Mouse (Mus musculus): ENCODE measurements at regions not wholly inside any gene's neighbourhood (a gene's known extent, or its start where the extent isn't known, plus 50 kb on each side); places are given as distances from the start of the nearest gene placed in this dataset.

DNA sequence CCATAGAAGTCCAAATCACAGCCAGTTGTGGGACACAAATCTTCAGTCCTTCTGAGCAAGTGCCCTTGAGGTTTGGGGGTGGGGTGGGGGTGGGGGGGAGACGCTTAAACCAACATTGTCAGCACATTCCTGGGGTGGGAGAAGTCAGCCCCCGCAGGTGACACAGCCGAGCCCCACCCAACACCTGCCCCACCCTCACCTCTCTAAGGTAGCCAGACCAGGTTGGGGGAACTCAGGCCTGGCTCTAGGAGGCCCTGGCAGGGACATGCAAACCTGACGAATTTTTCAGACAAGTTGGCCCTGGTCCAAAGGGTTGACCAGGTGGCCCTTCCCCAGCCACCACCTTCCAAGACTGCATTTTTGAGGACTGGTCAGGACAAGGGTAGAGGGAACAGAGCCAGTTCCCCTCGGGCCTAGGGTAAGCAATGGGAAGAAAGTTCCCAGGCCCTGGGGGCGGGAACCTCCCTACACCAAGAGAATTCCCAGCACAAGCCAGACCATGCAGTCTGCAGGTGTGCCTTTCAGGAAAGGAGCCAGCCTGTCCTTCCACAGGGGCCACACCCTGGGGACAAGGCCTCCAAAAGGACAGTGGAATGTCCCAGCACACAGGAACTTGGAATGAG lies 146.9 kb downstream of the Bcl11b start:
- TF ChIP-seq CTCF (IDR thresholded peaks at IDR 0.05; ENCODE audit: extremely low read depth, insufficient read depth, insufficient read length, insufficient replicate concordance) (no peak), POLR2A (IDR thresholded peaks at IDR 0.05; ENCODE audit: low read depth, low read length) (no peak)
